Mouse (Mus musculus) heart, embryonic 13.5 days (tissue): Measurements from ENCODE around the gene Epas1. TPM values are rescaled to one million over a fixed set of nuclear protein-coding genes. Genes with fewer than 3 reads are reported as not detected.

Experiments
- ATAC-seq: fragments of 200-750 bp; cut with Nextera tagmentation; 2 replicates; pipeline ENCODE4 v1.8.0; 2017; ENCODE audit warnings: moderate TSS enrichment; ENCODE audit not compliant: insufficient number of reproducible peaks, low FRiP score, low TSS enrichment; ENCODE audit errors: extremely low read depth
- H3K27ac ChIP-seq: fragments of 300-500 bp; sonication (generic); replicated peaks from 2 replicates; pipeline ENCODE4 v1.5.1; 2015; ENCODE audit warnings: moderate library complexity, mild to moderate bottlenecking, inconsistent platforms
- H3K27me3 ChIP-seq: fragments of 300-500 bp; sonication (generic); replicated peaks from 2 replicates; pipeline ENCODE4 v1.6.1; 2015; ENCODE audit warnings: mild to moderate bottlenecking, inconsistent platforms
- H3K36me3 ChIP-seq: fragments of 300-500 bp; sonication (generic); 2 replicates; pipeline ENCODE4 v1.6.1; 2015; ENCODE audit warnings: mild to moderate bottlenecking, inconsistent platforms
- H3K4me1 ChIP-seq: fragments of 300-500 bp; sonication (generic); 2 replicates; pipeline ENCODE4 v1.6.1; 2015; ENCODE audit warnings: inconsistent platforms
- H3K4me2 ChIP-seq: fragments of 300-500 bp; sonication (generic); 2 replicates; pipeline ENCODE4 v1.6.1; 2015; ENCODE audit warnings: inconsistent platforms, mild to moderate bottlenecking, moderate library complexity
- H3K4me3 ChIP-seq: fragments of 300-500 bp; sonication (generic); 2 replicates; pipeline ENCODE4 v1.5.1; 2015; ENCODE audit warnings: moderate library complexity, mild to moderate bottlenecking, inconsistent platforms
- H3K9ac ChIP-seq: fragments of 300-500 bp; sonication (generic); 2 replicates; pipeline ENCODE4 v1.6.1; 2015; ENCODE audit warnings: inconsistent platforms, mild to moderate bottlenecking, moderate library complexity
- H3K9me3 ChIP-seq: fragments of 300-500 bp; sonication (generic); 2 replicates; pipeline ENCODE4 v1.6.1; 2016; ENCODE audit warnings: inconsistent platforms
- WGBS: fragments of 180-500 bp; shearing (Covaris S2); methylation state at CpG from one replicate; pipeline ENCODE4 v1.1.7; 2015; ENCODE audit warnings: mixed read lengths; 5-methylcytosine and 5-hydroxymethylcytosine counted together
- polyA plus RNA-seq: library from polyadenylated mRNA; unstranded; fragments of >200 nt; fragmentation: Nextera tagmentation; extraction: Ambion mirVana; gene quantifications from 2 replicates; pipeline ENCODE4 v1.2.1, GENCODE M21; 2015

The Epas1 gene
- polyA plus RNA-seq, 1 experiment from 2014 or later: 5.6 TPM

DNA sequence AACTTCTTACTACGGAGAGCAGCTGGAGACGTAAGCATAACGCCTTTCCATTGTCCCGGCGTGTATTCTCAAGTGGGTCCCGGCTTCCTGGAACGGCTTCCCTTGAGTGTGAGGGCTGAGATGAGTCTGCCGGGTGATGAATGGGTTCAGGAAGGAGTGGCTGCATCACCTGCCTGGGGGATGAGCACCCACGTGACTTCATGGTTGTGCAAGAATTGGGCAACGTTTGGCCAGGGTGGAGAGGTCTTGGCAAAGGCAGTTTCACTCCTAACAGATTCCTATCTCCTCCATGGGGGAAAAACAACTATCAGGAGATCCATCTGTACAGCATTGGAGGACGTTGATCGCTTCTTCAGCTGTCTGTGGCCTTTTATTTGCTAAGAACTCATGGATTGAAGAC lies 23.0 kb downstream of the Epas1 start:
- H3K4me2 ChIP-seq: no peak overlapping the region
- H3K4me3 ChIP-seq: no peak overlapping the region
- no peaks in the 10 kb centered on the region for H3K9me3 ChIP-seq
- ATAC-seq: no peak; the same call in 1 of the 2 replicates
- WGBS: 72% methylated on average over 12 of the region's 12 CpGs
- H3K9ac ChIP-seq: no peak overlapping the region
- no peak overlapping the region for H3K27ac ChIP-seq
- no peaks in the 10 kb centered on the region for H3K36me3 ChIP-seq
- H3K27me3 ChIP-seq: no peaks in the 10 kb centered on the region
- peaks cover 31% of the 10 kb centered on the region for H3K4me1 ChIP-seq

DNA sequence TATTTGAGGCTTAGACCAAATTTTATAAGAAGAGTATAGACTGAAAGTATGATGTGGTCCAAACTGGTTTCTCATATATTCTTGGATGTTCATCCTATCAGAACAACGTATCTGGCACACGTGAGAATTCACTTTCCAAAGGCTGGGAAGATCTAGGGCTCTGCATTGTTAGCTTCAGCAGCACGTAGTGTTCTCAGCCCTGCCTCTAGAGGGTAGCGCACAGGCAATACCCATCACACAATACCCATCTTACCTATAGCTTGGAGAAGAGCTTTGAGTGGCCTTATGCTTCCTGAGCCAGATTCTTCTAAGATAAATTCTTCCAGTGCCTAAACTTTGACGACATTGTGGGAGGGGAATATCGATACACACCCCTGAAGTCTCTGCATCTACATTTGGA lies 24.6 kb downstream of the Epas1 start:
- no peak for ATAC-seq
- Histone ChIP-seq H3K36me3 (no peaks in the 10 kb centered on the region), H3K4me2 (no peak overlapping the region), H3K4me1 (peaks cover 38% of the 10 kb centered on the region), H3K27ac (no peak overlapping the region), H3K9ac (no peak overlapping the region), H3K4me3 (no peak overlapping the region), H3K27me3 (no peaks in the 10 kb centered on the region), H3K9me3 (no peaks in the 10 kb centered on the region)
- WGBS: 86% methylated on average over 6 of the region's 6 CpGs

DNA sequence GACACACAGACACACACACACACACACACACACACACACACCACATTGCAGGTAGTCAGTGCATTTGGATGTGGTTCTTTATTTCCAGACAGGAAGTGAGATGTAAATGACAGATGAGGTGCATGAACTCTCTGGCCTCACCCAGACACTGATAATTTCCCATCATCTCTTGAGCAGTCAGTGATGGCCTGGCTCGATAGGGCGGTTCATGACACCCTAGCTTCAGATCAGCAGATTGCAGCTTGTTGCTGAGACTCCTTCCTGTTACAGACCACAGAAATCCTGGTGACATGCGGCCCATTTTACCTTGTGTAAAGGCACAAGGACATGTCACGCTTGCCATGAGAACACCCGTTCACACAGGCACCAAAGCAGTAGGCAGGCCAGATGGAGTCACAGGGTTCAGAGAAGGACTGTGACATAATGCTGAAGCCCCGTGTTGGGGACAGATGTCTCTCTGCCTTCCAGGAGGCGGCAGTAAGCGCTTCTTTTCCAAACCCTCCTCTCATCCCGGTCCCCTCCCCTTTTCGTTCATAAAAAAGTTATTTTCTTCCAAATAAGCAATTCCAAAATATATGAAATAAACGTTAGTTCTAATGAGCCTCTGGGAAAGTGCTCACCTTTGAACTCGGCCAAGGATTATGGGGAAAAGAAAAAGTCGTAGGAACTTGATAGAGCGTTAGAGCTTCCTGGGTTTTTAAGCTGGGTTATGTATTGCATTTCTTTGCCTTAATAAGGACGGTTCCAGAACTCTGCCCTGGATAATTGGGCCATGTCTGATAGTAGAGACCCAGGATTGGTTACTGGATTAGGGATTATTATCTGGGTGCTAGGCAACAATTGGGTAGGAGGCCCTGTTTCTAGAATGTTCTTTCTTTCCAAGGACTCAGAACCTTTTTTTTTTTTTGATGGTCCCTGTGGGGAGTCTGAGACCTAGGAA lies 26.0 kb downstream of the Epas1 start:
- Histone ChIP-seq H3K36me3 (no peaks in the 10 kb centered on the region), H3K27me3 (0 out of 2 replicates have a peak, but pooled peaks cover under 1% of the 10 kb centered on the region), H3K9me3 (no peaks in the 10 kb centered on the region), H3K4me1 (peaks cover 44% of the 10 kb centered on the region), H3K4me3 (no peak overlapping the region), H3K27ac (no peak overlapping the region), H3K4me2 (no peak overlapping the region), H3K9ac (no peak overlapping the region)
- WGBS: 61% methylated on average over 15 of the region's 15 CpGs
- ATAC-seq: no peak

DNA sequence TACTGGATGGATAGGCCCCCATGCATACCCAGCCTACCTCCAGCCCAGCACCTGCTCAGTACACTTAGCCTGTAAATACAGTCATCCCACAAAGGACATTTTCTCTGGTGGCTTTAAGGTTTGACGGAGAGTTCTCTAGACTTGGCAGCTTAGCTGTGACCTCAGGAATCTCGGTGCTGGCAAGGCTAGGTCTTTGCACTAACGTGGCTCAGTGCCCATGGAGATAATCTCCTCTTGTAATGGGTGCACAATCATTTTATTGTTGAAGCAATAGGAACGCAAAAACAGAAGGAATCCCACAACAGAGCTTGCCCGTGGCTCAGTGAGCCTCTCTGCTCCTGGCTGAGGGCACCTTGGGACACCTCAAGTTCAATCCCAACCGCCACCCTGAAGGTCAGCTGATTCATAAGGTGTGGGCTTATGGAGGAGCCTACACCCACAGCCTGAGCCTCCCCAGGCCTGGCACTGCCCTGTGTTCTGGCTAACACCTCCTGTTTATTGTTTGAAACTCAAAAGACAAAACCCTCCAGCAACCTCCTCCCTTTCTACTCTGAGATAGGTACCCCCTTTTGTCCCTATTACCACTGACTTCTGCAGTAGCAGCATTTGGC lies 27.3 kb downstream of the Epas1 start:
- no peak overlapping the region for H3K4me3 ChIP-seq
- 49% methylated on average over 6 of the region's 6 CpGs for WGBS
- H3K27me3 ChIP-seq: peaks cover 7% of the 10 kb centered on the region
- H3K36me3 ChIP-seq: no peaks in the 10 kb centered on the region
- no peak overlapping the region for H3K4me2 ChIP-seq
- 0 out of 2 replicates have a peak overlapping the region, but pooled peaks have one; percentile 24 for H3K27ac ChIP-seq
- H3K9me3 ChIP-seq: no peaks in the 10 kb centered on the region
- ATAC-seq: no peak
- no peak overlapping the region for H3K9ac ChIP-seq
- peaks cover 58% of the 10 kb centered on the region for H3K4me1 ChIP-seq

DNA sequence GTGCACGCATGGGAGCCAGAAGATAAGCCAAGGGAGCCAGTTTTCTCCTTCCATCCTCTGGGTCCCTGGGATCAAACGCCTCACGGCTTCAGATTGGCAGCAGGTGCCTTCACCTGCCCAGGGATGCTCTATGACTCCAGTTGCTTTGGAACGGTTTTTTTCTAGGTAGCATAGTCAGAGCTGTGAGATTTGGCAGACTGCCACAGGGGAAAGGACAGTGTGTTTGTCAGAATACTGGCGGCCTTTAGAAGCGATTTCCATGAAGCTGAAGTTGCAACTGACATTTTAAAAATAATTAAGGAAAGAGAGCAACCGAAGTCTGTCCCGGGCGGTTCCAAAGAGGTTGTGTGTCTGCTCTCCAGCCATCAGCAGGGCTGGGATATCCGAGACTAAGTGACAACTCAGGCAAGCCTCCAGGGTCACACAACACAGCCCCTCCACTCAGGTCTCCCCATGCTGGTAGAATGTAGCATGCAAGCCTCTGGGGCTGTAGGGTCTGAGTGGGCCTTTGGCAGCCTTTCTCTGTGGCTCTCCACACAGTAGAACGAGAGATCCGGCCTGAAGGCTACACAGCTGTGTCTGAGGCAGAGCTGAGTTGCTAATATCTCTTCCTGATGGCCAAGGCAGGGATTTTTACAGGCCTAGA lies 28.4 kb downstream of the Epas1 start:
- Histone ChIP-seq H3K4me1 (peaks cover 65% of the 10 kb centered on the region), H3K9ac (peak overlapping the region; percentile 48), H3K4me2 (no peak overlapping the region), H3K36me3 (no peaks in the 10 kb centered on the region), H3K27me3 (peaks cover 9% of the 10 kb centered on the region), H3K27ac (peak overlapping the region; percentile 76), H3K9me3 (no peaks in the 10 kb centered on the region), H3K4me3 (no peak overlapping the region)
- WGBS: 32% methylated on average over 12 of the region's 12 CpGs
- ATAC-seq: 0 out of 2 replicates have a peak, but pooled peaks have one; percentile 17

DNA sequence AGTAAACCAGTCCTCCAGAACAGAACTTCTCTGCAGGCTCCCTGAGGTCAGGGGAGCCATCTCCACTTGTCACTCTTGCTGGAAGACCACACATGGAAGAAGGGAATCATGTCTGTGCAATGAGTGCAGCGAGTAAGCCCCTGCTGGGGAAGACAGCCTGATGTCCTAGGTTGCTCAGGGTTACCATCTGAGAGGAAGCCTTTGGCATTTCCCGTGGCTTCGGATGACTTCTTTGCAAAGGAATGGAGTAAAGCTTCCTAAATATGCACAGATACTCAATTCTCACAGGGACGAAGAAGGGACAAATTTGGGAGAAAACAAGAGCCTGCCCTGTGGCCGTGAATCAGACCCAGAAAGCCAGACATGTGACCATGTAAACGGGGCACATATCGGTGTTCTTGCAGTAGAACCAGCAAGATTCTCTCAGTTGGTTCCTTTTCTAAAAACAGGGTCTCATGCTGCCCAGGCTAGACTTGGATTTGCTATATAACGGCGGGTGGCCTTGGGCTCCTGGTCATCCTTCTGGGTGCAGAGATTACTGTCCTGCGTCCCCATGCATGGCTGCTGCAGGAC lies 31.0 kb downstream of the Epas1 start:
- no peak overlapping the region for H3K27ac ChIP-seq
- no peak overlapping the region for H3K4me3 ChIP-seq
- H3K27me3 ChIP-seq: peaks cover 9% of the 10 kb centered on the region
- H3K36me3 ChIP-seq: no peaks in the 10 kb centered on the region
- peaks cover 76% of the 10 kb centered on the region for H3K4me1 ChIP-seq
- H3K4me2 ChIP-seq: no peak overlapping the region
- no peaks in the 10 kb centered on the region for H3K9me3 ChIP-seq
- no peak overlapping the region; the same call in 1 of the 2 replicates for H3K9ac ChIP-seq
- WGBS: 61% methylated on average over 10 of the region's 10 CpGs
- no peak for ATAC-seq

DNA sequence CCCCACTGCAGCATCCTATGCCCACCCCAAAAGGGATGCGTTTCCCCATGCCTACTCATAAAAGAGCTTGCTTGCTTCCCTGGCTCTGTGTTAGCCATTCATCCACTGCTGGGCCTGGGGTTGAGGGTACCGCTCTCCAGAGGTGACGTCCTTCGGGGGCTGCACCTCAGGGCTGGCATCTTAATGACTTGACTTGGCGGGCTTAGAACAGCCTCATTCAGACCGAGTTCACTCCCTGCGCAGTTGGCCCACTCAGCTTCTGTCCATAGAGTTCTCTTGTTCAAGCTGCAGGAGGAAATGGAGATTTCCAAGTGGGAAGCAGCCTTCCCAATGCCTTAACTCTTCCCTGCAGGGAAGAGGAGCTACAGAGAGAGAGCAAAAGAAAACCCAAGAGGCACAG lies 32.1 kb downstream of the Epas1 start:
- Histone ChIP-seq H3K4me2 (no peak overlapping the region), H3K9me3 (no peaks in the 10 kb centered on the region), H3K27me3 (peaks cover 9% of the 10 kb centered on the region), H3K4me3 (no peak overlapping the region), H3K9ac (no peak overlapping the region), H3K4me1 (peaks cover 70% of the 10 kb centered on the region), H3K36me3 (no peaks in the 10 kb centered on the region), H3K27ac (no peak overlapping the region; the same call in 1 of the 2 replicates)
- ATAC-seq: no peak
- WGBS: 52% methylated on average over 7 of the region's 7 CpGs

DNA sequence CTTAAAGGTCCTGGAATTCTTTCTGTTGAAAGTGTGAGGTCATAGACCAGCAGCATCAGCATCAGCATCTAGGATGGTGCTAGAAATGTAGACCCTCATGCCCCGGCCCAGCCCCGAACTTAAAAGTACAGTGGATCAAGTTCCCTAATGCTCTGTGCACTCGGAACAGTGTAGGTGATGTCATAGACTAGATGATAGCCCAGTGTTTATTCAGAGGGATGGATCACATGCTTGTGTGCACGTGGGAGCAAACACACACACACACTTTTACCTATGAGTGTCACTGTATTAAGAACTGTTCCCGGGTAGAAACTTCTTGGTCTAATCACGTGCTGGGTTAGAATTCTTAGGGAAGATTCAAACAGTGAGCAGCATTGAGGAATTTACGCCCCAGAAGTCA lies 33.0 kb downstream of the Epas1 start:
- H3K27me3 ChIP-seq: peaks cover 9% of the 10 kb centered on the region
- peaks cover 61% of the 10 kb centered on the region for H3K4me1 ChIP-seq
- no peak overlapping the region for H3K27ac ChIP-seq
- no peaks in the 10 kb centered on the region for H3K36me3 ChIP-seq
- H3K4me3 ChIP-seq: no peak overlapping the region
- no peak for ATAC-seq
- no peak overlapping the region for H3K4me2 ChIP-seq
- no peak overlapping the region for H3K9ac ChIP-seq
- no peaks in the 10 kb centered on the region for H3K9me3 ChIP-seq
- WGBS: 71% methylated on average over 7 of the region's 7 CpGs

DNA sequence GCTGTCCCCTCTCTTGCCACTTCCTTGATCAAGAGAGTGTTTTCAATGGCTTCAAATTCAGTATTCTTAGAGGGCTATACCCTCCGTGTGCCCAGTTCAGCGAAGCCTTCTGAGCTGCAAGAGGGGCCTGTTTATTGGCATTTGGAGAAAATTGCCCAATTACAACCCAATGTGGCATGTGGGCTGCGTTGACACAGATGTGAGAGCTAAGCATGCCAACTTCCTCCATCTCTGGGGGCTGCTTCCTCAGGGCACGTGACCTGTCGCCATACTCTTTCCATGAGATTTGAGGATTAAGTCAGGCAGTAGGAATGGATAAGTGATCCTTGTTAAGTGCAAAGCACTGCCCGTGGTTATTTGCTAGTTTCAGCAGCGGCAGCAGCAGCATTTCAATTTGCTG lies 34.3 kb downstream of the Epas1 start:
- Histone ChIP-seq H3K4me1 (peaks cover 48% of the 10 kb centered on the region), H3K4me3 (no peak overlapping the region), H3K9ac (no peak overlapping the region), H3K36me3 (no peaks in the 10 kb centered on the region), H3K9me3 (no peaks in the 10 kb centered on the region), H3K27ac (no peak overlapping the region), H3K4me2 (no peak overlapping the region), H3K27me3 (peaks cover 9% of the 10 kb centered on the region)
- WGBS: 58% methylated on average over 7 of the region's 7 CpGs
- no peak for ATAC-seq

DNA sequence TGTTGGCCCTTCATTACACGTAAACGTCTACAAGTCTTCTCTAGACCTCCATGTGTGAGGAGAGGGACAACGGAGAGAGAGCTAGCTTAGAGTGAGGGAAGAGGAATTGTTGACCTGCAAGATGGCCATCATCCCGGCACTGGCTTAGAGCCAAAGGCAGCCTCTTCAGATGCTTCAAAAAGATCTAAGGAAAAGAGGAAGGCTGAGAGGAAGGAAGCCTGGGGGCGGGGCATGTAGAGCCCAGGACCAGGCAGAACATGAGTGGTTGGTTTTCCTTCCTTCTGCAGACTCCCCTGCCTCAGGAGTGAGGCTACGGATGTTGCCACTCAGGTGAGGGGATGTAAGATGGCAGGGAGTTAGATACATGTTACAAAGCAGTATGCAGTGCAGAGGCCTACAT lies 34.8 kb downstream of the Epas1 start:
- WGBS: 61% methylated on average over 6 of the region's 6 CpGs

DNA sequence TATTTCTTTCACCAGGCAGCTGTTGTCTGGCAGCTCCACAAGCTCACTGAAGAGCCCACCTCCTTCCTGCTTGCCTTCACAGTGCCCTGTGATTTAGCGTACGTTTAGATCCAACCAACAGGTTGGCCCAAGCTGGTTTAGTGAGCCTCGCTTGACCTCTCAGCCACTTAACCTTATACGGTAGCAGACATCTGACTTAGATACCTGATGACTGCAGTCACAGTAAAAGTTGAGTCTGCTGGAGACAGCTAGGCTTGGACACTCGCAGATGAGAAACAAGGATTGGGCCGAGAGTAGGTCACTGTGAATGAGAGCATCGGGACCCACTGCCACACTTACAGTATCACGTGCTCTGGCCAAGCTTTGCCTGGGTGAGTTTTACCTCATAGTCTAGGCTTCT lies 38.4 kb downstream of the Epas1 start:
- 69% methylated on average over 8 of the region's 8 CpGs for WGBS
- H3K27me3 ChIP-seq: no peaks in the 10 kb centered on the region
- H3K9me3 ChIP-seq: no peaks in the 10 kb centered on the region
- ATAC-seq: no peak
- no peak overlapping the region for H3K4me3 ChIP-seq
- no peak overlapping the region for H3K9ac ChIP-seq
- no peak overlapping the region for H3K4me2 ChIP-seq
- peaks cover 18% of the 10 kb centered on the region for H3K4me1 ChIP-seq
- H3K27ac ChIP-seq: no peak overlapping the region
- no peaks in the 10 kb centered on the region for H3K36me3 ChIP-seq

More for the DNA sequence above, 34.8 kb downstream of the Epas1 start:
- peaks cover 9% of the 10 kb centered on the region for H3K27me3 ChIP-seq
- H3K9me3 ChIP-seq: no peaks in the 10 kb centered on the region
- H3K4me1 ChIP-seq: peaks cover 46% of the 10 kb centered on the region
- no peaks in the 10 kb centered on the region for H3K36me3 ChIP-seq
- H3K9ac ChIP-seq: no peak overlapping the region
- no peak for ATAC-seq
- H3K4me3 ChIP-seq: no peak overlapping the region
- H3K27ac ChIP-seq: no peak overlapping the region
- no peak overlapping the region for H3K4me2 ChIP-seq
